Mouse (Mus musculus): ENCODE data around the gene A830031A19Rik. TPM values are rescaled to one million over a fixed set of nuclear protein-coding genes. Genes with fewer than 3 reads are reported as not detected.

Gene A830031A19Rik
- polyA plus RNA-seq, 1 experiment from 2014 or later = not detected

DNA sequence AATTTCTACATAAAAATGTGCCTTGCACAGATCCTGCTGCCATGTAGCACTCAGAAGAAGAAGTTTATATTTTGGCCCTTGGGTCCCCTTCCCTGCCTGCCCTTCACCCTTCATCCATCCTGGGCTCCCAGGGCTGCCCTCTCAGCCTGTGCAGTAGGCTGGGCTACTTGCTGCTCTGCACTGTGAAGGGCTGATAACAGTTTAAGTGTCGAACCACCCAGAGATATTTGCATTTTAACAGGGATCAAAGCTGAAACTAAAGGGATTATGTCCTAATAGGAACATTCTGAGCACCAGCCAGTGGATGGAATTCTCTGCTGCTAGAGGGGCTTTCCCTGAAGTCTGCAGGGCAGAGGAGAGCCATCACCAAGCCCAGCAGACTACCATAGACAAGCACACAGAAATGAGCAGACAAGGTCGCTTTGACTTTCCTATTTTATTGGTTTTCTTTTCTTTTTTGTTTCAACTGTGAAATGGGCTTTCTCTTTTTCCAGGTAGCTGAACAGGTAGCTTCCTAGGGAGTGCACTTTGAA, 58.1 kb downstream of the A830031A19Rik start:
- WGBS = 28% methylated on average over 2 of the region's 2 CpGs
- ATAC-seq (replicated peaks; ENCODE audit: low FRiP score, low TSS enrichment, low read depth) = no peak
- H3K4me2 ChIP-seq (ENCODE audit: low read length) = no peak overlapping the region

DNA sequence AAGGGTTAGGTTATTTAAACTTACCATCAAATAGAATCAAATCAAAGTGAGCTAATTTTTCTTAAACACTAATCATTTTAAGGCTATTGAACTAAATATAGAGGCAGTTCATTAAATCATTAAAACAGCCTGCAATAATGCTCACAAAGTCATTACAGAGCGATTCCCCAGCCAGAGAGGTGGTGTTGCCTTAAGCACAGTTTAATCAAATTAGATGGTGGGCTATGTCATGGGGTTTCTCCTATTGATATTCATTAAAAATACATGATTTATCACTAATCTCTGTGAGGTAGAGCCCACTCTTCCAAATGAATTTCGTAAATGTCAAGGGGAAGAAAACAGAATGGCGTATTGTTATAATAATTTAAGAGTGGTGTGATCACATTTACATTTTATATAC, 58.8 kb downstream of the A830031A19Rik start:
- Histone ChIP-seq H3K4me2 (ENCODE audit: low read length) (no peak overlapping the region), H3K36me3 (ENCODE audit: control insufficient read depth, insufficient read depth, low read length) (no peaks in the 10 kb centered on the region), H3K9ac (ENCODE audit: low read length) (no peak overlapping the region), H3K4me3 (ENCODE audit: low read depth, low read length) (no peak overlapping the region), H3K27me3 (replicated peaks; ENCODE audit: control insufficient read depth, insufficient read depth, low read length) (no peaks in the 10 kb centered on the region), H3K9me3 (ENCODE audit: control insufficient read depth, low read length) (no peaks in the 10 kb centered on the region), H3K27ac (ENCODE audit: low read depth) (no peak overlapping the region), H3K4me1 (replicated peaks; ENCODE audit: control insufficient read depth, insufficient read depth, low read length) (no peaks in the 10 kb centered on the region)
- no peak for ATAC-seq (replicated peaks; ENCODE audit: low FRiP score, low TSS enrichment, low read depth)
- 74% methylated on average over 3 of the region's 3 CpGs for WGBS
- no peak for DNase-seq (ENCODE audit: low spot score)

More for the DNA sequence above, 58.1 kb downstream of the A830031A19Rik start:
- H3K9me3 ChIP-seq (ENCODE audit: control insufficient read depth, low read length) = no peaks in the 10 kb centered on the region
- no peak overlapping the region for H3K27ac ChIP-seq (ENCODE audit: low read depth)
- H3K4me3 ChIP-seq (ENCODE audit: low read depth, low read length) = no peak overlapping the region
- no peak for DNase-seq (ENCODE audit: low spot score)
- H3K27me3 ChIP-seq (replicated peaks; ENCODE audit: control insufficient read depth, insufficient read depth, low read length) = no peaks in the 10 kb centered on the region
- no peaks in the 10 kb centered on the region for H3K36me3 ChIP-seq (ENCODE audit: control insufficient read depth, insufficient read depth, low read length)
- no peaks in the 10 kb centered on the region for H3K4me1 ChIP-seq (replicated peaks; ENCODE audit: control insufficient read depth, insufficient read depth, low read length)
- no peak overlapping the region for H3K9ac ChIP-seq (ENCODE audit: low read length)

DNA sequence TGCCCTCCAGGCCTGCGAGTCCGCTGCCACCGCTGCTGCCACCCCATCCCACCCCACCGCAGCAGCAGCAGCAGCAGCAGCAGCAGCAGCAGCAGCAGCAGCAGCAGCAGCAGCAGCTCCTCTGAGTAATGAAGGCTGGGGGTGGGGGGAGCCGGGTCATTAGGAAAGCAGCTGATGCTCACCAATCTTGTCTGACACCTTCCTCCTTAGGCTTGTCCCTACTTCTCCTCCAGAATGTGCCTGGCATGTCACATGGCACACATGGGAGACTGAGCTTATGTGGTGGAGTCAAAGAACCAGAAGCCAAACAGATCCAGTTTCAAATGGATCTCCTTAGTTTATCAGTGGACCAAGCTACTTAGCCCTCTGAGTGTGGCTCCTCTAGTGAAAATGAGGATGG, 60.2 kb downstream of the A830031A19Rik start:
- Histone ChIP-seq H3K9me3 (ENCODE audit: control insufficient read depth, low read length) (no peaks in the 10 kb centered on the region), H3K27ac (ENCODE audit: low read depth) (no peak overlapping the region), H3K9ac (ENCODE audit: low read length) (no peak overlapping the region), H3K36me3 (ENCODE audit: control insufficient read depth, insufficient read depth, low read length) (no peaks in the 10 kb centered on the region), H3K4me1 (replicated peaks; ENCODE audit: control insufficient read depth, insufficient read depth, low read length) (no peaks in the 10 kb centered on the region), H3K4me3 (ENCODE audit: low read depth, low read length) (no peak overlapping the region), H3K4me2 (ENCODE audit: low read length) (no peak overlapping the region), H3K27me3 (replicated peaks; ENCODE audit: control insufficient read depth, insufficient read depth, low read length) (no peaks in the 10 kb centered on the region)
- ATAC-seq (replicated peaks; ENCODE audit: low FRiP score, low TSS enrichment, low read depth) (no peak), DNase-seq (ENCODE audit: low spot score) (no peak)
- WGBS = 64% methylated on average over 5 of the region's 5 CpGs

DNA sequence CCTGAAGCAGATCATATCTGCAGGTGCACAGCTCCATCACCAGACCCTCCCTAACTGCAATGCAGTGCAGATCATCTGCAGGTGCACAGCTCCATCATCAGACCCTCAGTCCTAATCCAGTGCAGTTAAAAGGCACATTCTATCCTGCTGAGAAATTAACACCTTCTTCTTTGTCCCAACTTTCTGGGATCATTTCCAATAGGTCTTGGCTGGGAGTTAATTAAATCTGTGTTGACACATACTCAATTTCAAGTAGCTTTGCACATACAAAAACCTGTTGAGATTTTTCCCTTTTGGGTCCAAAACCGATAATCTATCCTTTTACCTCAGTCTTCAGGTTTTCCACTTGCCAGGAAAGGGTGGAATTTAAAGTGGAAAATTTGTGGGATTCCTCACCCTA, 62.6 kb downstream of the A830031A19Rik start:
- no peak overlapping the region for H3K4me2 ChIP-seq (ENCODE audit: low read length)
- no peaks in the 10 kb centered on the region for H3K9me3 ChIP-seq (ENCODE audit: control insufficient read depth, low read length)
- no peak for ATAC-seq (replicated peaks; ENCODE audit: low FRiP score, low TSS enrichment, low read depth)
- no peaks in the 10 kb centered on the region for H3K4me1 ChIP-seq (replicated peaks; ENCODE audit: control insufficient read depth, insufficient read depth, low read length)
- no peak overlapping the region for H3K27ac ChIP-seq (ENCODE audit: low read depth)
- DNase-seq (ENCODE audit: low spot score) = no peak
- no peaks in the 10 kb centered on the region for H3K36me3 ChIP-seq (ENCODE audit: control insufficient read depth, insufficient read depth, low read length)
- no peaks in the 10 kb centered on the region for H3K27me3 ChIP-seq (replicated peaks; ENCODE audit: control insufficient read depth, insufficient read depth, low read length)
- no peak overlapping the region for H3K4me3 ChIP-seq (ENCODE audit: low read depth, low read length)
- no peak overlapping the region for H3K9ac ChIP-seq (ENCODE audit: low read length)
- 93% methylated on average over 1 of the region's 1 CpGs for WGBS

DNA sequence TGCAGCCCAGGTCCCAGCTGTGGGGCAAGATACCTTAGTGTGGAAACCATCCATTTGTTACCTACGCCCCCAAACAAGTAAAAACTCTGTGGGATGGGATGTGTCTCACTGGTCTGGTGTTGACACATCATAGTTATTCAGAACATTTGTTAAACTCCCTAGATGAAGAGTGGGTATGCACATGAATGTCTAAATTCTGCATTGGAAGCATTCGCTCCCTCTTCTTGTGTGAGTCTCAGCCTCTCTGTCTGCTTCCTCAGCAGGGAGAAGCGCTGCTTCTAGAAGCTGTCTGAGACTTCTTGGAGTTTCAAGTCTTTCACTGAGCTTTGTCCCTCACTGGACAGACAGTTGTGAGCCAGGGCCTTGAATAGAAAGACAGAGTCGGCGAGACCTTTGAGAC, 65.9 kb downstream of the A830031A19Rik start:
- 92% methylated on average over 5 of the region's 5 CpGs for WGBS
- no peak for ATAC-seq (replicated peaks; ENCODE audit: low FRiP score, low TSS enrichment, low read depth)

DNA sequence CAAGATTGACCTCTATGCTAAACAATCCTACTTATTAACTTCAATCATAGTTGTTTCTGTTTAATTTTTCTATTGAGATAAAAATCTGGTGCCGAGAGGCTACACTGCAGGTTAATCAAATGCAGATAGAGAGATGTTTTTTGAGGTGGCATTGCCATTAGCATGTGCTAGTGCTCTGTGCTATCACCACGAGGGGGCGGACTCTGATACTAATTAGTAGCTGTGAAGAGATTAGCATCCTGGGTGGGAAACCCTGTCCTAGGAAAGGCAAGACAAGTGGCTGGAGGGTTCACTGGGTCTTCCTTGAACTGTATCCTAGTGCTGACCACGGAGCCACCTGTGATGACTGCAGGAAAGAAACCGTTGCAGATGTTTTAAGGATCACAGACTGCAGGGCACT, 66.6 kb downstream of the A830031A19Rik start:
- H3K36me3 ChIP-seq (ENCODE audit: control insufficient read depth, insufficient read depth, low read length) = no peaks in the 10 kb centered on the region
- no peak overlapping the region for H3K4me3 ChIP-seq (ENCODE audit: low read depth, low read length)
- no peaks in the 10 kb centered on the region for H3K27me3 ChIP-seq (replicated peaks; ENCODE audit: control insufficient read depth, insufficient read depth, low read length)
- WGBS = 43% methylated on average over 5 of the region's 5 CpGs
- ATAC-seq (replicated peaks; ENCODE audit: low FRiP score, low TSS enrichment, low read depth) (no peak), DNase-seq (ENCODE audit: low spot score) (no peak)
- no peaks in the 10 kb centered on the region for H3K9me3 ChIP-seq (ENCODE audit: control insufficient read depth, low read length)
- H3K4me2 ChIP-seq (ENCODE audit: low read length) = no peak overlapping the region
- H3K27ac ChIP-seq (ENCODE audit: low read depth) = no peak overlapping the region
- no peak overlapping the region for H3K9ac ChIP-seq (ENCODE audit: low read length)
- H3K4me1 ChIP-seq (replicated peaks; ENCODE audit: control insufficient read depth, insufficient read depth, low read length) = no peaks in the 10 kb centered on the region

More for the DNA sequence above, 65.9 kb downstream of the A830031A19Rik start:
- Histone ChIP-seq H3K4me3 (ENCODE audit: low read depth, low read length) (no peak overlapping the region), H3K9ac (ENCODE audit: low read length) (no peak overlapping the region), H3K4me1 (replicated peaks; ENCODE audit: control insufficient read depth, insufficient read depth, low read length) (no peaks in the 10 kb centered on the region), H3K4me2 (ENCODE audit: low read length) (no peak overlapping the region), H3K36me3 (ENCODE audit: control insufficient read depth, insufficient read depth, low read length) (no peaks in the 10 kb centered on the region), H3K27me3 (replicated peaks; ENCODE audit: control insufficient read depth, insufficient read depth, low read length) (no peaks in the 10 kb centered on the region), H3K9me3 (ENCODE audit: control insufficient read depth, low read length) (no peaks in the 10 kb centered on the region), H3K27ac (ENCODE audit: low read depth) (no peak overlapping the region)
- no peak for DNase-seq (ENCODE audit: low spot score)

DNA sequence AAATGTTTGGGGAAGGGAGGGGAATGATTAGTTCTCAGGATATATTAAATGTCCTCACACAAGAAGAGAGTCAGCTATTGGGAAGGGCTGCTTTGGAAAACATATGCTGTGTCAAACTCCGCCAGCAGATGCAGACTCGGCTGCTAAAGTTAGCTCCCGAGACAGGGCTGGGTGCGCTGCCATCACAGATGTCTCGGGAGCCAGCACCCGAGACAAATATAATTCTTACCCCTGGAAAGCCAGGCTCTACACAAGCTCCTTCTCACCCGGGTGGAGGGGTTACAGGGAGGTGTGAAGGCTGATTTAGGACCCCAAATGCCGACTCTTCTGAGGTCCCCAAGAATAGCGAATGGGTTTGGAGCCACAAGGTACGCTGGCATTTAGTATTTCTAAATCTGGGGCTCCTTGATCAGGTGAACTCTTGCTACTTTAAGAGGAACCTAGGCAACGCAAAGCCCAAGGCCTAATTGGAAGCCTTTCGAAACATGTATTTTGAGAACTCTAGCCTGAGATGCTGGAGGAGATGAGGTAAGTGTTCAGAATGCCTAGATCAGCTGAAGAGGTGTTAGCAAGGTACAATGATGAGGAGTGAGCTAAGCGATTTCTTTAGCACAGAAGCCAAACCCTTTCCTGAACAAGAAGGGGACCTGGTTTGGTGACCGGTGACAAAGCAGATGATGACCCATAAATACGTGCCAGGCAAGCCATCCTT, 69.3 kb downstream of the A830031A19Rik start:
- Histone ChIP-seq H3K27me3 (replicated peaks; ENCODE audit: control insufficient read depth, insufficient read depth, low read length) (no peaks in the 10 kb centered on the region), H3K4me1 (replicated peaks; ENCODE audit: control insufficient read depth, insufficient read depth, low read length) (no peaks in the 10 kb centered on the region), H3K36me3 (ENCODE audit: control insufficient read depth, insufficient read depth, low read length) (no peaks in the 10 kb centered on the region), H3K27ac (ENCODE audit: low read depth) (no peak overlapping the region), H3K9ac (ENCODE audit: low read length) (no peak overlapping the region), H3K9me3 (ENCODE audit: control insufficient read depth, low read length) (no peaks in the 10 kb centered on the region), H3K4me3 (ENCODE audit: low read depth, low read length) (no peak overlapping the region), H3K4me2 (ENCODE audit: low read length) (no peak overlapping the region)
- ATAC-seq (replicated peaks; ENCODE audit: low FRiP score, low TSS enrichment, low read depth) (no peak), DNase-seq (ENCODE audit: low spot score) (no peak)
- 77% methylated on average over 15 of the region's 15 CpGs for WGBS

DNA sequence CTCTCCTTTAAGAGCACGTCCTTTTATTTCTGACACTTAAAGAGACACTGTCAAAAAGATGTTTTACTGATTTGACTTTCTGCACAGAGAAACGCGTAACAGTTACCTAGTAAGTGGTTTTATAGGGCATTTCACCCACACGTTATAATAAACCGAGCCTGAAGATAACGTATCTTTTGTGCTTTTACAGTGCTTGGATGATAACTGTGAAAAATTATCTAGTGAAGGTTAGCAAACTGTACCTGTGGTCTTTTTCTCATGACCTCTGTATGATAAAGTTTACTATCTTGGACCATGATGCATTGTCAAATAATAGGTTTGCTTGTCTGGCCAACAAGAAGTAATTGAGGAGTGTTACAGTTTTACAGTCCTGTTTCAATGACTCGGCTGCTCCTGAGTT, 74.2 kb downstream of the A830031A19Rik start:
- H3K27ac ChIP-seq (ENCODE audit: low read depth) = no peak overlapping the region
- no peak overlapping the region for H3K4me2 ChIP-seq (ENCODE audit: low read length)
- H3K4me3 ChIP-seq (ENCODE audit: low read depth, low read length) = no peak overlapping the region
- H3K36me3 ChIP-seq (ENCODE audit: control insufficient read depth, insufficient read depth, low read length) = no peaks in the 10 kb centered on the region
- no peaks in the 10 kb centered on the region for H3K27me3 ChIP-seq (replicated peaks; ENCODE audit: control insufficient read depth, insufficient read depth, low read length)
- no peaks in the 10 kb centered on the region for H3K9me3 ChIP-seq (ENCODE audit: control insufficient read depth, low read length)
- H3K9ac ChIP-seq (ENCODE audit: low read length) = no peak overlapping the region
- H3K4me1 ChIP-seq (replicated peaks; ENCODE audit: control insufficient read depth, insufficient read depth, low read length) = no peaks in the 10 kb centered on the region
- DNase-seq (ENCODE audit: low spot score) (no peak), ATAC-seq (replicated peaks; ENCODE audit: low FRiP score, low TSS enrichment, low read depth) (no peak)
- 63% methylated on average over 7 of the region's 7 CpGs for WGBS
